Mouse (Mus musculus): ENCODE results near the gene Ube2k.
"Not testable (repeated sequence)": the region's sequence is repeated elsewhere in the genome, so short reads cannot be mapped to it uniquely, and the experiment has no call there.

The Ube2k gene

GRCm38 (mm10) chr5:65536751-65537419 lies at the start of gene Ube2k, which contains the start of gene Smim14:
TSS of gene Ube2k (plus strand) at chr5:65537233.
TSS of gene Smim14 (minus strand) at chr5:65537184.
- in situ Hi-C loops (cut with MboI, MseI) = no loop called here

- in situ Hi-C loops (cut with MboI, MseI) = no loop called here
Observed at GRCm38 (mm10) chr5:65487381-65487780, 49.7 kb upstream of the Ube2k start.

- in situ Hi-C loops (cut with MboI, MseI) = no loop called here
Observed at GRCm38 (mm10) chr5:65488725-65489124, 48.3 kb upstream of the Ube2k start.

GRCm38 (mm10) chr5:65489830-65490229 lies 47.2 kb upstream of the Ube2k start:
- in situ Hi-C loops (cut with MboI, MseI) = loop anchor here (10.0 kb wide), 1 partner anchor 455 kb away; no protein-coding TSS in a partner anchor

GRCm38 (mm10) chr5:65491767-65492715 lies 45.0 kb upstream of the Ube2k start:
- in situ Hi-C loops (cut with MboI, MseI) = loop anchor here (10.0 kb wide), 1 partner anchor 453 kb away; no protein-coding TSS in a partner anchor

GRCm38 (mm10) chr5:65492716-65493531 lies 44.1 kb upstream of the Ube2k start, which contains the start of gene Gm43552:
TSS of gene Gm43552 (minus strand) at chr5:65492833.
- in situ Hi-C loops (cut with MboI, MseI) = loop anchor here (10.0 kb wide), 1 partner anchor 452 kb away; no protein-coding TSS in a partner anchor

- in situ Hi-C loops (cut with MboI, MseI) = no loop called here
Observed at GRCm38 (mm10) chr5:65500231-65500630, 36.8 kb upstream of the Ube2k start.

- in situ Hi-C loops (cut with MboI, MseI) = no loop called here
Observed at GRCm38 (mm10) chr5:65501407-65501806, 35.6 kb upstream of the Ube2k start.

- in situ Hi-C loops (cut with MboI, MseI) = no loop called here
Observed at GRCm38 (mm10) chr5:65505786-65506185, 31.2 kb upstream of the Ube2k start.

- in situ Hi-C loops (cut with MboI, MseI) = no loop called here
Observed at GRCm38 (mm10) chr5:65508395-65508794, 28.6 kb upstream of the Ube2k start.

- in situ Hi-C loops (cut with MboI, MseI) = no loop called here
Observed at GRCm38 (mm10) chr5:65513506-65513905, 23.5 kb upstream of the Ube2k start.

- in situ Hi-C loops (cut with MboI, MseI) = no loop called here
Observed at GRCm38 (mm10) chr5:65514635-65515278, 22.3 kb upstream of the Ube2k start.

- in situ Hi-C loops (cut with MboI, MseI) = no loop called here
Observed at GRCm38 (mm10) chr5:65521803-65522202, 15.2 kb upstream of the Ube2k start.

- in situ Hi-C loops (cut with MboI, MseI) = no loop called here
Observed at GRCm38 (mm10) chr5:65524831-65525230, 12.2 kb upstream of the Ube2k start.

GRCm38 (mm10) chr5:65525674-65526443 lies 11.2 kb upstream of the Ube2k start:
- in situ Hi-C loops (cut with MboI, MseI) = no loop called here

GRCm38 (mm10) chr5:65531283-65531682 lies 5.8 kb upstream of the Ube2k start:
- in situ Hi-C loops (cut with MboI, MseI) = no loop called here

GRCm38 (mm10) chr5:65534496-65534895 lies 2.5 kb upstream of the Ube2k start:
- in situ Hi-C loops (cut with MboI, MseI) = no loop called here

- in situ Hi-C loops (cut with MboI, MseI) = no loop called here
Observed at GRCm38 (mm10) chr5:65535457-65536067, 1.5 kb upstream of the Ube2k start.

GRCm38 (mm10) chr5:65536068-65536465 lies 966 bp upstream of the Ube2k start:
- in situ Hi-C loops (cut with MboI, MseI) = not testable (repeated sequence)

Data from regulatory T cell (primary cell).